Comparison of ENCODE assay signal across 15 mouse cellular contexts in the genomic region with DNA sequence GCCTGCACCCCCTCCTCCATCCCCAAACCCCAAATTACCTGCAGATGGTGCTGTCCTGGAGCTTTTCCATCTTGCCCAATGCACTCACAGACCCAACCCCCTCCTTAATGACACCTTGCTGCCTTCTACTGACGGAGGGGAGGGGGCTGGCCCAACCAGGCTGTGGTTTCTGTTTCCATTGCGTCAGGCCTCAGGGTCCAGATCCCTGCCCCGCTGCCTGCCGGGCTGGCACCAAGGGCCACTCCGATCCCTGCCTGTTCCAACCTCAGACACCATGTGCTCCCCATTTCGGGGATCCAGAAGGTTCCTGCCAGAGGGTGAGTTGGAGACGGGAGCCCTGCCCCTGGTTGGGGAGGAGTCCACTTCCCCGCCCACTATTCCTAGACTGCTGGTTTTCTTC.
"Had no signal": no experiment of that assay in that cellular context is flagged by ENCODE, and none has a peak within 500 bp of the region (broad histone marks: within the 10 kb centered on the region; RNA-seq: fewer than 3 reads in every experiment).

No protein-coding gene starts in this region.

- H3K27ac ChIP-seq: left cerebral cortex, adult 2 months; liver, embryonic 13.5 days; lung, embryonic 15.5 days; macrophage; neural tube, embryonic 15.5 days; stomach, embryonic 15.5 days had no signal

- H3K9me3 ChIP-seq: liver, embryonic 13.5 days; lung, embryonic 15.5 days; neural tube, embryonic 15.5 days; stomach, embryonic 15.5 days had no signal

- DNase-seq: kidney, adult 18-20 months; kidney, postnatal 14 days; liver; liver, embryonic 13.5 days; liver, postnatal 0 days; lung, postnatal 14 days; midbrain, embryonic 14.5 days; thymus, adult 2 months; thymus, postnatal 25 days had no signal

- ATAC-seq: inflammation-experienced regulatory T-cells, adult 6 months; liver, postnatal 0 days had no signal

- H3K9ac ChIP-seq: liver, embryonic 13.5 days; liver, postnatal 0 days; lung, embryonic 15.5 days; neural tube, embryonic 15.5 days; stomach, embryonic 15.5 days had no signal

- H3K4me3 ChIP-seq: left cerebral cortex, adult 2 months; liver, embryonic 13.5 days; lung, embryonic 15.5 days; neural tube, embryonic 15.5 days; stomach, embryonic 15.5 days had no signal

- H3K36me3 ChIP-seq: liver, embryonic 13.5 days; lung, embryonic 15.5 days; neural tube, embryonic 15.5 days; stomach, embryonic 15.5 days had no signal

- H3K27me3 ChIP-seq: liver, embryonic 13.5 days; lung, embryonic 15.5 days; neural tube, embryonic 15.5 days; stomach, embryonic 15.5 days had no signal

- H3K4me2 ChIP-seq: liver, embryonic 13.5 days; lung, embryonic 15.5 days; neural tube, embryonic 15.5 days; stomach, embryonic 15.5 days had no signal

- H3K4me1 ChIP-seq: liver, embryonic 13.5 days; stomach, embryonic 15.5 days had no signal
